Mouse (Mus musculus) mesoderm, embryonic 11.5 days (tissue): ENCODE measurements at regions not wholly inside any gene's neighbourhood (a gene's known extent, or its start where the extent isn't known, plus 50 kb on each side); places are given as distances from the start of the nearest gene placed in this dataset.
"Not testable (repeated sequence)": the region's sequence is repeated elsewhere in the genome, so short reads cannot be mapped to it uniquely, and the experiment has no call there.

Source experiments
- DNase-seq: peaks from one replicate; pipeline ENCODE4 v3.0.0-alpha.2; 2012; ENCODE audit warnings: low read depth, low spot score

DNA sequence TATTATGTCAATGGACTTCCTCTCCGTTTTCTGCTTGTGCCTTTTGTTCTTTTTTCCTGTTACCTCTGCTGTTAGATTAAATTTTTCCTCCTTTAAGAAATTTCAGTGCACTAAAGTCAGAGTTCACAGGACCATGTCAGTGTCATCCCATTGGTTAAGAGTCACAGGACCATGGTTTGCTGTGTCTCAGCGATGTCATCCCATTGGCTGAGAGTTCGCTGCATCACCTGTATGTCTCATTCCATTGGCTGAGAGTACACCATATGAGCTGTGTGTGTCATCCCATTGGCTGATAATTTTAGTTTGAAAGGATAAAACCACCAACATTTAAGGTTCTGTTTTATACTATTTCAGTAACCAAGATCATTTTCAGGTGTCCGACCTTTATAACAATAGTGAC lies 50.7 kb upstream of the Jade1 start:
- no peak for DNase-seq

DNA sequence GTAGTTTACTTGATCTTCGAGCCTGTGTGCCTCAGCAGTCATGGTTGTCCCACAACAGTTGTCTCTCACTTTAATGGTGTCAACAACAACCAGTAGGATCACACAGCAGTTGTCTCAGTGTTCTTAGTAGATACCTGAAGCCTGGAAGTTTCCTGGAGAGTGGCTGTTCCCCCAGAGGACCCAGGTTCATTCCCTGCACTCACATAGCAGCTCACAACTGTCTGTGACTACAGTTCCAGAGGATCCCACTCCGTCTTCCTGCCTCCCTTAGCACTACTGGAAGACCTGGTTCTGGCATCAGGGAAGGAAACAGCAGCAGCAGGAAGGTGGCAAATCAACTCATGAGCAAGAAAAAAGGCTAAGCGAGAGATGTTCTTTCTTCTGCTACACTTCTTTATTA lies 53.4 kb upstream of the Jade1 start:
- DNase-seq = no peak

- DNase-seq = not testable (repeated sequence)
These were observed 53.9 kb upstream of the Jade1 start for GRCm38 (mm10) chr3:41501639-41502038.

- DNase-seq = no peak
These were observed 54.4 kb upstream of the Jade1 start for GRCm38 (mm10) chr3:41501124-41501523.

GRCm38 (mm10) chr3:41499680-41500079 lies 55.9 kb upstream of the Jade1 start:
- DNase-seq = no peak

- peak; percentile 31 for DNase-seq
These were observed 56.7 kb upstream of the Jade1 start for GRCm38 (mm10) chr3:41498791-41499190.

GRCm38 (mm10) chr3:41497771-41498170 lies 57.8 kb upstream of the Jade1 start:
- DNase-seq = no peak

DNA sequence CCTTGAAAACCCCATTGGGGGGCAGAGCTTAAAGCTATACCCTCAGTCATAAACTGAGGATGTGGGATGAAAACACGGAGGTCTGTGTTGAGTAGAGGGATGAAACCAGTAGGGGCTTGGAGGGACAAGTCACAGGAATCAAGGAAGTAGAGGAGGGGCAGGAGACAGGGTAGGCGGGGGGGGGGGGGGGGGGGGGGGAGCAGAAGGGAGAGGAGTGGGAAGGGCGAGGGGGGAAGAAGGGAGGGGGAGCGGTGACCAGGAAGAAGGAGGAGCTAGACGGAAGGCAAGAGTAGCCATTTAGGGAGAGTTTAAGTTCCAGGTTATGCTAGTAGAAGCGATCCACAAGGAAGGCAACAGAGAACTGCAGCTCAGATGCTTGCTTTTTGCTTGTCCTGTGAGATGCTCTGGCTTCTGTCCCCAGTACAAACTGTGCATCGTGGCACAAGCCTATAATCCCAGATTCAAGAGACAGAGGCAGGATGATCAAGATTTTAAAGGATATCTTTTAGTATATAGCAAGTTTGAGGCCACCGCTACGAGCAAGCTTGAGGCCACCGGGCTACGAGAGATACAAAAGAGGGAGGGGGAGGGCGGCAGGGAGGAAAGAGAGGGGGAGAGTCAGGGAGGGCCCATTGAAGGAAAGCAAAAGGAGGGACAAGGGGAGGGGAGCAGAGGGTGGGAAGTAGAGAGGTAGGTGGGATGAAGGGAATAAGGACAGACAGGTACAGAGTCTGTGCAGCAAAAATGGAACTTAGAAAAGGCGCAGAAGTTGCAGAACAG lies 58.4 kb upstream of the Jade1 start:
- DNase-seq = no peak

DNA sequence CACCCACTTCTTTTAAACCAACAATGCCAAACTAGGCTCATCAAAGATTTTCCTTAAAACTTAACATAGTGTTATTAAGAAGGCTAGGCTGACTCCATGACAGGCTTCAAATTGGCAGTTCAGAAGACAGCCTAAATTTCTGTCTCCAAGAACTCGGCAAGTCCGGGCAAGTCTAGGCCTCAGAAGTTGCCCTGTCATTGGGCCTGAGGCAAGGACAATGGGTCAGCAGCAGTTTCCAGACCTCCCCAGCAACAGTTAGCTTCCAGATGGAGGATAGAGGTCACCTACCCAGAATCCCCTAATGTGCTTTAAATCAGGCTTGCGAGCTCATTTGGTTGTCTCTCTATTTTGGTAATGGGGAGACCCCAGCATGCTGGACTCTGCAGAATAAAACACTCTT lies 59.6 kb upstream of the Jade1 start:
- DNase-seq = no peak

- no peak for DNase-seq
These were observed 60.4 kb upstream of the Jade1 start for GRCm38 (mm10) chr3:41495097-41495496.

DNA sequence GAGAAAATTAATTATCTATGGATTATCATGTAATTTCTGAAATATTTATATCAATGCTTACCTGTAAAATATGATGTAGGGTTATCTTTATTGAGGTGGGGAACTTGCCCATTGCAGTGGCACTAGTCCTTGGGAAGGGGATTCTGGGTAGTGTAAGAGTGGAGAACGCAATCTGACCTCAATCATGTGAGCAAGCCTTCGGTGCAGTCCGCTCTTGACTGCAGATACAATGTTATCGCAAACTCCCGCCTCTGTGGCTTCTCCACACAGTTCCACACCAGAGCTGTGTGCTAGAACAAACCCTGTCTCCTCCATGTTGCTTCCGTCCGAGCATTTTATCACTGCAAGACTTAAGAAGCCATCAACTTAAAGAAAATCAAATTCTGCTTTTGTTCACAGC lies 62.1 kb upstream of the Jade1 start:
- no peak for DNase-seq

DNA sequence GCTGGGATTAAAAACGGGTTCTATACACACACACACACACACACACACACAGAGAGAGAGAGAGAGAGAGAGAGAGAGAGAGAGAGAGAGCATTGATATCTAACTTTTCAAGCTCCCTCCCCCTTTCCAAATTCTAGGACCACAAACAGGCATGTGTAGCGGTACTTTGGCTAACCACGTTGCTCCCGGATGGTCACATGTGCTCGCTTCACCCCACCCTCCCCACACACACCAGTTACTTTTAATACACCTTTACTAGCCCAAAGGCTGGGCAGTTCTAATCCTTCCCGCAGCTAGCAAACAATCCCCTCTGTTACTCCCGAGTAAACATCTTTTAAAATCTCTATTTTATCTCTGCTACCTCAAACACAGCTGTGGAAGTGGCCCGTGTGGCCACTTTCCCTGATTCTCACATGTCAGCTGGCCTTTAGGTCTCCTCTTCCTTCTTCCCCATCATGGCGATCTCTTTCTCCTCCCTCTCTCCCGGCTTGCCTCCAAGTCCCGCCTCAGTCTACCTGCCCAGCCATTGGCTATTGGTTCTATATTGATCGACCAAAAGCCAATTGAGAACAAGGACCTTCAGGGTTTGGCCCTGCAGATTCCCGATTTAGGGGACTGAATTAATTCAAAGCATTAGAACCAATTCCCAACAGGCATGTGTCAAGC lies 62.7 kb upstream of the Jade1 start:
- DNase-seq = no peak

GRCm38 (mm10) chr3:41492031-41492726 lies 63.4 kb upstream of the Jade1 start:
- DNase-seq = no peak

GRCm38 (mm10) chr3:41491185-41491584 lies 64.3 kb upstream of the Jade1 start:
- DNase-seq = no peak

- no peak for DNase-seq
These were observed 65.5 kb upstream of the Jade1 start for GRCm38 (mm10) chr3:41489998-41490397.

DNA sequence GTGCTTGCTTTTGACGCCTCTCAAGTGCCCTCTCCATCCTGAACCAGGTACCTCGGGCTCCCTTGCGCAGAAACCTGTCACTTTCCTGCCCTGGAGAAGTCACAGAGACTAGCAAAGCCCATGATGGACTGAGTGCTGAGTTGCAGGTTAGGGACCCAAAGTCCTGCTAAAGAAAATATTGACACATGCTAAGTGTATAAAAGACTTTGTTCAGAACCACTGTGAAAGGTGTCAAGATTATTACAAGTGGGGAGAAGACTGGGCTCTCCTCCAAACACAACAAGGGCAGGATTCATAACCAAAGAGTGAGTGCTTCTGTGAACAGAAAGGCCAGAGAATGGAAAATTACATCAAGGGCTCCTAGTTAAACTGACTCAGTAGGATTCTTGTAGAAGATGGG lies 66.0 kb upstream of the Jade1 start:
- no peak for DNase-seq

DNA sequence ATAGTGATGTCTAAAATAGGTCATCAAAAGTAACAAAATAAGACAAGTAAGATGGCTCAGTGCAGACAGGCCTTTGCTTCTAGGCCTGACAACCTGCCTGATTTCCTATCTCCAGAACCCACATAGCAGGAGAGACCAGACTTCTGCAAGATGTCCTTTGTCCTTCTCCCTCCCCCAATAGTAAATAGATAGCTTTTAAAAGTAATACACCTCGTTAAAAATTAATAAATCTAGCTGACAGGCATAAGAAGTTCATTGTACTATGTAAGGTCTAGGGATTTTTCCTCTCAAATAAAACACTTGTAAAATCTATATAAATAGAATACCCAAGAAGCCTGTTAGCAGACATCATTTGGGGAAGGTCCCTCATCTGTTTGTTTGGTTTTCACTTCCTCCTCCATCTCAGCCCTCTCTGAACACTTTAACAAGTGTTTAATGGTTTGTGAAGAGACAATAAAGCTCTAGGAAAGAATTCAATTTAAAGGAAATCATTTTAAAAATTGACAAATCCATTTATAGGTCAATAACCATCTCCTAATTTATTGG lies 67.2 kb upstream of the Jade1 start:
- DNase-seq = no peak

GRCm38 (mm10) chr3:41484920-41485319 lies 70.6 kb upstream of the Jade1 start:
- no peak for DNase-seq

DNA sequence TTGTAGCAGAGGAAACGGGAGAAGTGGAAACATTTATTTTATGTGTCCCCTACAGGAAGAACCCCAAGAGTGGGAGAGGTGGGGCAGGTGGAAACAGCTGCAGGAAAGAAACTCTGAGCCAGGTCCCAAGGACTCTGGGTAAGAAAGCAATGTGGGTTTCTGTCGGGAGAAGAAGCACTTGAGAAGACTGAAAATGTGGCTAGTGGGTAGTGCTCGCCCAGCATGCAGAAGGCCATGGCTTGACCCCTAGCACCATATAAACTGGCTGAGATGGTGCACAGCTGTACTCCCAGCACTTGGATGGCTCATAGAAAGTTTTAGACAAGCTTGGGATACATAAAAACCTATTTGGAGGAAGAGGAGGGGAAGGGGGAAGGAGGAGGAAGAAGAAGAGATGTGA lies 71.9 kb upstream of the Jade1 start:
- DNase-seq = no peak

DNA sequence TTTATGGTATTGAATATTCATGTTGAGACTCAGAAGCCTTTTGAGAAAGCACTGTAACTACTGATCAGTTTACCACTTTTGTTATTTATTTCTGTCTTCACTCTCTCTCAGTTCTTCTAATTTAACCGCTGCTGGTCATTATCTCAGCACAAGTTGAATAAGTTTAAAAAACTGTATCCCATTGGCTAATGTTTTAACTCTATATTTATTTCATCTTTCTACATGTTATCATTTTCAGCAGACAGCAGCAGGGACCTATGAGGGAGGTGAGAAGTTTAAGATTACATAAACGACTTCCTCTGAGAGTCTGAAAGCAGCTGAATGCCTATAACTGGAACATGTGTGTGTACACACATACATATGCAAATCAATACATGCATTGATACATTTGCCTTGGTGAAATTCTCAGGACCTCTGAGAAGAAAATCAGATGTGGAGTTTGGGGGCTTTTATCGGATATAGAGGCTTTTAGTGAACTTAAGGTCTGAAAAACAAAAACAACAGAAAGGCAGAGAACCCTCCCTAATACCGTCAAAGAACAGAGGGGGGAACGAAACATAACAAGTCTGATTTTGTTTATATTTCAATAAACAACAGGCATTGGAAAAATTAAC lies 72.5 kb upstream of the Jade1 start:
- DNase-seq = no peak

DNA sequence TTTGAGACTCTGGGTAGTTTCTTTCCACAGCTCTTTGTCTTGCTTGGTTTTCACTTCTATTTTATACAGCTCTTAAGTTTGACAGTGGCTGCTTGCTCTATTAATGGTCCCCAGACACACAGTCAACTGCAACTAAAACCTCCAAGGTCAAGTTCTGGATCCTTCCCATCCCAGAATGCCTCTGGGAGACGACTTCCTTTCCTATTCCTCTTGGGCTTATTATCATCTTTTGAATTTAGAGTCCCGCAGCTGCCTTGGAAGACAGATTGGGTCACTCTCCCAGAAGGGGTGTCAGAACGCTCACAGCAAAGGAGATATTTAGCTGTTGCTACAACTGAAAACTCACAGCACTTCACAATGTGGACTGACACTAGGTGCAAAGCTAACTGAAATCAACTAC lies 75.3 kb upstream of the Jade1 start:
- DNase-seq = no peak

GRCm38 (mm10) chr3:41478971-41479370 lies 76.6 kb upstream of the Jade1 start:
- DNase-seq = no peak
